Mouse (Mus musculus): ENCODE measurements around the gene Vrk2. TPM values are rescaled to one million over a fixed set of nuclear protein-coding genes. Genes with fewer than 3 reads are reported as not detected.

Vrk2 gene
- polyA plus RNA-seq, 1 experiment = 1.0 TPM

- no peak for TF ChIP-seq CTCF (IDR thresholded peaks at IDR 0.05; ENCODE audit: extremely low read depth, insufficient read length, insufficient replicate concordance, low read depth, low read length)
- TF ChIP-seq POLR2A (IDR thresholded peaks at IDR 0.05; ENCODE audit: low read depth, low read length) = no peak
- no peak overlapping the region for H3K4me3 ChIP-seq (ENCODE audit: low read depth, low read length)
- H3K36me3 ChIP-seq (ENCODE audit: control insufficient read depth, insufficient read depth, low read length) = no peaks in the 10 kb centered on the region
- no peaks in the 10 kb centered on the region for H3K27me3 ChIP-seq (ENCODE audit: control insufficient read depth, insufficient read depth, low read length)
- no peak overlapping the region for H3K27ac ChIP-seq (ENCODE audit: insufficient read depth, low read depth, low read length)
- H3K4me1 ChIP-seq (ENCODE audit: control insufficient read depth, insufficient read depth, insufficient read length, low read length) = no peaks in the 10 kb centered on the region
Observed at GRCm38 (mm10) chr11:26513683-26514082, 80.1 kb downstream of the Vrk2 start.

- no peak for TF ChIP-seq CTCF (IDR thresholded peaks at IDR 0.05; ENCODE audit: extremely low read depth, insufficient read length, insufficient replicate concordance, low read depth, low read length)
- no peak for TF ChIP-seq POLR2A (IDR thresholded peaks at IDR 0.05; ENCODE audit: low read depth, low read length)
- Histone ChIP-seq H3K4me1 (ENCODE audit: control insufficient read depth, insufficient read depth, insufficient read length, low read length) (no peaks in the 10 kb centered on the region), H3K27ac (ENCODE audit: insufficient read depth, low read depth, low read length) (no peak overlapping the region), H3K27me3 (ENCODE audit: control insufficient read depth, insufficient read depth, low read length) (no peaks in the 10 kb centered on the region), H3K4me3 (ENCODE audit: low read depth, low read length) (no peak overlapping the region), H3K36me3 (ENCODE audit: control insufficient read depth, insufficient read depth, low read length) (no peaks in the 10 kb centered on the region)
- WGBS = 88% methylated on average over 5 of the region's 5 CpGs
Observed at GRCm38 (mm10) chr11:26495951-26496350, 97.8 kb downstream of the Vrk2 start.

- Histone ChIP-seq H3K27ac (ENCODE audit: insufficient read depth, low read depth, low read length) (no peak overlapping the region), H3K27me3 (ENCODE audit: control insufficient read depth, insufficient read depth, low read length) (no peaks in the 10 kb centered on the region), H3K4me3 (ENCODE audit: low read depth, low read length) (no peak overlapping the region), H3K4me1 (ENCODE audit: control insufficient read depth, insufficient read depth, insufficient read length, low read length) (no peaks in the 10 kb centered on the region), H3K36me3 (ENCODE audit: control insufficient read depth, insufficient read depth, low read length) (peaks cover 7% of the 10 kb centered on the region; the same call in 1 of the 2 replicates)
- TF ChIP-seq CTCF (IDR thresholded peaks at IDR 0.05; ENCODE audit: extremely low read depth, insufficient read length, insufficient replicate concordance, low read depth, low read length) (no peak), POLR2A (IDR thresholded peaks at IDR 0.05; ENCODE audit: low read depth, low read length) (no peak)
- 68% methylated on average over 12 of the region's 12 CpGs for WGBS
Observed at GRCm38 (mm10) chr11:26489761-26490466, 103.9 kb downstream of the Vrk2 start.

GRCm38 (mm10) chr11:26481691-26482242, 112.0 kb downstream of the Vrk2 start:
- Histone ChIP-seq H3K27ac (ENCODE audit: insufficient read depth, low read depth, low read length) (no peak overlapping the region), H3K27me3 (ENCODE audit: control insufficient read depth, insufficient read depth, low read length) (no peaks in the 10 kb centered on the region), H3K36me3 (ENCODE audit: control insufficient read depth, insufficient read depth, low read length) (peaks cover 5% of the 10 kb centered on the region; the same call in 1 of the 2 replicates), H3K4me3 (ENCODE audit: low read depth, low read length) (no peak overlapping the region), H3K4me1 (ENCODE audit: control insufficient read depth, insufficient read depth, insufficient read length, low read length) (no peaks in the 10 kb centered on the region)
- TF ChIP-seq CTCF (IDR thresholded peaks at IDR 0.05; ENCODE audit: extremely low read depth, insufficient read length, insufficient replicate concordance, low read depth, low read length) (no peak), POLR2A (IDR thresholded peaks at IDR 0.05; ENCODE audit: low read depth, low read length) (no peak)
- WGBS = 90% methylated on average over 3 of the region's 3 CpGs

DNA sequence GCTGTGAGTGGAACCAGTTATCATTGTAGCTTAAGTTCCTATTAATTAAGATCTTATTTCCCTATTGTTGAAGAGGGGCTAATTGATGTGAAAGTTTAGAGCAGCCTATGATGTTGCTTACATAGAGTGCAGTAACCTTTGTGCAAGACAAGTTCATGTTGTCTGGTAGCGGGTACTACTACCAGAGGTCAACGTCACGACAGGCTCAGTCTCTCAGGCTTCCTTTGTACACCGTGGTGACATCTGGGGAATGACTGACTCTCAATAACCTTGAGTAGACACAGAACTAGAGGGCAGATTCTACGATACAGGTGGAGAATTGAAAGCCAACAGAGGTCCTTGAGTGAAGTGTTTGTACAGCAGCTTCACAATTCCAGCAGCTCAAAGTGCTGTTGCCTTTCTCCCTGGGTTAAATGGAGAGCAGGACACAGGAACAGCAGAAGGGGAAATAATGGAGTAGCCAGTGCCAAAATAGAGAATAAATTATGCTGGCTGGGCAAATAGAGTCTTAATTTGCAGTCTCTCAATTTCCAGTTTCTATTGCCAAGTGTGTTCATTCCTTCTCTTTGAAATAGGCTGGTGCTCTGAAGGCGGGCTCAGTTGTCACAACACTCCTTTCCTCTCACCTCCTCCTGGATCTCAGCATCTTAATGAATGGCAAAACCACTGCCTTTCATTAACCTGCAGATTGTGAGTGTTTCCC, 116.6 kb downstream of the Vrk2 start:
- 89% methylated on average over 6 of the region's 6 CpGs for WGBS

GRCm38 (mm10) chr11:26454081-26454480, 139.7 kb downstream of the Vrk2 start:
- WGBS = 92% methylated on average over 4 of the region's 4 CpGs
- TF ChIP-seq POLR2A (IDR thresholded peaks at IDR 0.05; ENCODE audit: low read depth, low read length) (no peak), CTCF (IDR thresholded peaks at IDR 0.05; ENCODE audit: extremely low read depth, insufficient read length, insufficient replicate concordance, low read depth, low read length) (no peak)
- no peaks in the 10 kb centered on the region for H3K27me3 ChIP-seq (ENCODE audit: control insufficient read depth, insufficient read depth, low read length)
- no peak overlapping the region for H3K27ac ChIP-seq (ENCODE audit: insufficient read depth, low read depth, low read length)
- no peaks in the 10 kb centered on the region for H3K36me3 ChIP-seq (ENCODE audit: control insufficient read depth, insufficient read depth, low read length)
- H3K4me3 ChIP-seq (ENCODE audit: low read depth, low read length) = no peak overlapping the region
- peaks cover 3% of the 10 kb centered on the region; the same call in 1 of the 2 replicates for H3K4me1 ChIP-seq (ENCODE audit: control insufficient read depth, insufficient read depth, insufficient read length, low read length)

More for the DNA sequence above, 116.6 kb downstream of the Vrk2 start:
- H3K4me3 ChIP-seq (ENCODE audit: low read depth, low read length) = no peak overlapping the region
- H3K4me1 ChIP-seq (ENCODE audit: control insufficient read depth, insufficient read depth, insufficient read length, low read length) = no peaks in the 10 kb centered on the region
- no peaks in the 10 kb centered on the region for H3K27me3 ChIP-seq (ENCODE audit: control insufficient read depth, insufficient read depth, low read length)
- H3K36me3 ChIP-seq (ENCODE audit: control insufficient read depth, insufficient read depth, low read length) = peaks cover 18% of the 10 kb centered on the region
- H3K27ac ChIP-seq (ENCODE audit: insufficient read depth, low read depth, low read length) = no peak overlapping the region
- TF ChIP-seq CTCF (IDR thresholded peaks at IDR 0.05; ENCODE audit: extremely low read depth, insufficient read length, insufficient replicate concordance, low read depth, low read length) (no peak), POLR2A (IDR thresholded peaks at IDR 0.05; ENCODE audit: low read depth, low read length) (no peak)

DNA sequence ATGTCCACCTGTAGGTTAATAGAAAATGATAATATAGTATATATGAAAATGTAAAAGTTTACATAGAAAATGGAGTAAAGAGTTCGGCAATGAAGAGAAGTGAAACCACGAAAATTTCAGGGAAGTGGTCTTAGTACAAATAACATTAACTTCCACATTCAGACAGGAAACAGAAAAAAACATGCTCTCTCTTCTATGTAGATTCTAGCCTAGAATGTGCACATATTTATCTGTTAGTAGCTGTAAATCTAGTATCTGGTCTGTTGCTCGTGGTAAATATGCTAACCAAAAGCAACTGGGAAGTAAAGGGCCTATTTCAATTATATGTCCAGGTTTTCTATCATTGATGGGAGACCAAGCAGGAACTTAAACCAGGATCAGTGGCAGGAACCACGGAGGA, 141.1 kb downstream of the Vrk2 start:
- Histone ChIP-seq H3K27ac (ENCODE audit: insufficient read depth, low read depth, low read length) (no peak overlapping the region; the same call in 1 of the 2 replicates), H3K4me1 (ENCODE audit: control insufficient read depth, insufficient read depth, insufficient read length, low read length) (peaks cover 3% of the 10 kb centered on the region; the same call in 1 of the 2 replicates), H3K27me3 (ENCODE audit: control insufficient read depth, insufficient read depth, low read length) (no peaks in the 10 kb centered on the region), H3K36me3 (ENCODE audit: control insufficient read depth, insufficient read depth, low read length) (no peaks in the 10 kb centered on the region), H3K4me3 (ENCODE audit: low read depth, low read length) (no peak overlapping the region)
- 83% methylated on average over 4 of the region's 4 CpGs for WGBS
- TF ChIP-seq POLR2A (IDR thresholded peaks at IDR 0.05; ENCODE audit: low read depth, low read length) = no peak

All from small intestine, adult 2 months (tissue).